Mouse (Mus musculus): Measurements from ENCODE around the gene Zzz3.

- no peak for TF ChIP-seq CTCF (IDR thresholded peaks at IDR 0.05; ENCODE audit: control insufficient read depth, insufficient read depth, low read length)
- TF ChIP-seq POLR2A (IDR thresholded peaks at IDR 0.05; ENCODE audit: borderline replicate concordance, control insufficient read depth, low read depth, low read length), result no peak
These were observed 80.6 kb downstream of the Zzz3 start for GRCm38 (mm10) chr3:152475894-152476293.

All from bone marrow, adult 2 months (tissue).